Mouse (Mus musculus): ENCODE measurements around the gene Sqstm1.

GRCm38 (mm10) chr11:50156725-50157258, 53.8 kb downstream of the Sqstm1 start:
- TF ChIP-seq CTCF (IDR thresholded peaks at IDR 0.05; ENCODE audit: low read depth, low read length) = no peak
- TF ChIP-seq POLR2A (IDR thresholded peaks at IDR 0.05; ENCODE audit: extremely low read depth, insufficient read depth, low read length) = no peak

Data from liver, adult 2 months (tissue).